Mouse (Mus musculus) forebrain, embryonic 12.5 days (tissue): ENCODE results near the gene Hnrnph3. TPM values are rescaled to one million over a fixed set of nuclear protein-coding genes. Genes with fewer than 3 reads are reported as not detected.

Experiments
- ATAC-seq: fragments of 200-750 bp; cut with Nextera tagmentation; 2 replicates; pipeline ENCODE4 v1.8.0; 2017; ENCODE audit warnings: moderate TSS enrichment; ENCODE audit not compliant: low FRiP score
- H3K27ac ChIP-seq: fragments of 300-500 bp; sonication (generic); 2 replicates; pipeline ENCODE4 v1.5.1; 2016; ENCODE audit warnings: mild to moderate bottlenecking
- H3K27me3 ChIP-seq: fragments of 300-500 bp; sonication (generic); 2 replicates; pipeline ENCODE4 v1.6.1; 2016; ENCODE audit warnings: mild to moderate bottlenecking
- H3K36me3 ChIP-seq: fragments of 300-500 bp; sonication (generic); replicated peaks from 2 replicates; pipeline ENCODE4 v1.6.1; 2016; ENCODE audit warnings: mild to moderate bottlenecking
- H3K4me1 ChIP-seq: fragments of 300-500 bp; sonication (generic); 2 replicates; pipeline ENCODE4 v1.6.1; 2016
- H3K4me2 ChIP-seq: fragments of 300-500 bp; sonication (generic); 2 replicates; pipeline ENCODE4 v1.6.1; 2016; ENCODE audit warnings: mild to moderate bottlenecking, moderate library complexity
- H3K4me3 ChIP-seq: fragments of 300-500 bp; sonication (generic); replicated peaks from 2 replicates; pipeline ENCODE4 v1.5.1; 2016; ENCODE audit warnings: mild to moderate bottlenecking
- H3K9ac ChIP-seq: fragments of 300-500 bp; sonication (generic); 2 replicates; pipeline ENCODE4 v1.6.1; 2016; ENCODE audit warnings: mild to moderate bottlenecking
- H3K9me3 ChIP-seq: fragments of 300-500 bp; sonication (generic); 2 replicates; pipeline ENCODE4 v1.6.1; 2016
- WGBS: fragments of 180-500 bp; shearing (Covaris S2); methylation state at CpG from one replicate; pipeline ENCODE4 v1.1.7; 2016; 5-methylcytosine and 5-hydroxymethylcytosine counted together
- polyA plus RNA-seq: library from polyadenylated mRNA; unstranded; fragments of >200 nt; fragmentation: Nextera tagmentation; extraction: Ambion mirVana; gene quantifications from 2 replicates; pipeline ENCODE4 v1.2.1, GENCODE M21; 2016

Hnrnph3 gene
- polyA plus RNA-seq, 1 experiment from 2014 or later: 265 TPM

DNA sequence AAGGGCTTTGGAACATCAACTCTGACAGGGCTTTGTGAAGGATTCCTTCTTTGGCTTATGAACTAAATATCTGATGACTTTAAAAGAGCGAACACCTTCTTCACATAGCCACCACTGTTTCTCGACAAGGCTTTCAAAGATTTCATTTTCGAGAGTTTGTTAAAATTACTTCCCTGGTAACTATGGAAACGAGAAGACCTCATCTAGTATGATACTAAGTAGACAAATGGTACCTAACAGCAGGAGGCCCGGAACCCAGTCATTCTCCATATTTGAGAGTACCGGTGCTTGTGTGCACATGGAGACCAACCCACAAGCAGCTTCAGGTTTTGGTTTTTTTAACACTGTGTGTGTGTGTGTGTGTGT lies 2.8 kb upstream of the Hnrnph3 start:
- Histone ChIP-seq H3K4me2 (peak overlapping the region; percentile 44), H3K27ac (peak overlapping the region; percentile 100), H3K36me3 (no peaks in the 10 kb centered on the region), H3K4me3 (peak overlapping the region; percentile 10; the same call in 1 of the 2 replicates), H3K9ac (peak overlapping the region; percentile 38), H3K9me3 (no peaks in the 10 kb centered on the region), H3K4me1 (peaks cover 37% of the 10 kb centered on the region), H3K27me3 (no peaks in the 10 kb centered on the region)
- 25% methylated on average over 6 of the region's 6 CpGs for WGBS
- ATAC-seq: no peak

DNA sequence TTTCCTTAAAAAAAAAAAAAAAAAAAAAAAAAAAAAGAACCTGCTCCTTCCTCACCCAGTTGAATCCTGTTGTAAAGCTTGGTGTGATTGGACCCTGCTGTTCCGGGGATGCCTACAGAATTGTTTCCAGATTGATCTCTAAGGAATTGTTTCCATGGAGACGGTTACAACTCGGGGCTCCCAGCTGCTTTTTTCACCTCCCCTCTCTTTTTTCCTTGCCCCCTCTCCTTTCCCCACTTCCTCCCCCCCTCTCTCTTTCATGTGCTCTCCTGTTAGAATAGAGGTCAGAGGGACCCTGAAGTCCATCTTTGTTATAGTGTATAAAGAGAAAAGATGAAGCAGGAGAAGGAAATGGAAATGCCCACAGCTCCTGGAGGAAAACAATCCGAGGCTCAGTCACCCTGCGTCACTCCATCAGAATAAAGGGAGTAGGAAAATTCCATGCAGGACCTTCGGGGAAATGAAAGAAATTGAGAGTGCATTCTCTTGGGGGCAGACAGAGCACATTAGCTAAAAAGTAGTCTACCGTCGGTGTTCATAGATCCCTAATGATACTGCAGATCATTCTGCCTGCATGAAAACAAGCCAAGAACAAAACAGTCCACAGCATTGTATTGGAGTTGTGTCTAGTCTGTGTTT lies 2.3 kb upstream of the Hnrnph3 start:
- ATAC-seq: peak; percentile 12; the same call in 1 of the 2 replicates
- Histone ChIP-seq H3K4me2 (peak overlapping the region; percentile 44), H3K4me1 (peaks cover 42% of the 10 kb centered on the region), H3K36me3 (no peaks in the 10 kb centered on the region), H3K9ac (peak overlapping the region; percentile 38), H3K9me3 (no peaks in the 10 kb centered on the region), H3K27me3 (no peaks in the 10 kb centered on the region), H3K4me3 (peak overlapping the region; percentile 10; the same call in 1 of the 2 replicates), H3K27ac (peak overlapping the region; percentile 100)
- WGBS: 6% methylated on average over 8 of the region's 8 CpGs

DNA sequence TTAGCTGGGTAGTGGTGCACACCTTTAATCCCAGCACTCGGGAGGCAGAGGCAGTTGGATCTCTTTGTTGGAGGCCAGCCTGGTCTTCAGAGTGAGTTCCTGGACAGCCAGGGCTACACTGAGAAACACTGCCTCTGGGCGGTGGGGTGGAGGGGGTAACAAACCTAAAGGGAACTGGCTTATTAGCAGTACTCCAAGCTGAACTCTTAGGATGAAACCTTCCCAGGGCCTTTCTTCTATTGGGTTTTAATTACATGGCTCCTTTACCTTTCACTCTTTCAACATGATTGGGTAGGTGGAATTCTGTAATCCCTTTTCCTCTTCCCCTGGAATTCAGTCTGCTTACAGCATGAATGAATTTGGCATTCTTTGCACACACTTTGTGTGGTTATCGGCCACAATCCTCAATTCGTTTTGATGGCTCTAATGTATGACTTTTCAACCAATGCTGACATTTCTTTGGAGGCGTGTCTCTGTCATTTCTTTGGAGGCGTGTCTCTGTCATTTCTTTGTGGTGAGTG lies 1.5 kb upstream of the Hnrnph3 start:
- Histone ChIP-seq H3K4me3 (peak overlapping the region; percentile 90), H3K27ac (peak overlapping the region; percentile 100), H3K9me3 (no peaks in the 10 kb centered on the region), H3K36me3 (no peaks in the 10 kb centered on the region), H3K4me2 (peak overlapping the region; percentile 69), H3K4me1 (peaks cover 50% of the 10 kb centered on the region), H3K27me3 (no peaks in the 10 kb centered on the region), H3K9ac (0 out of 2 replicates have a peak overlapping the region, but pooled peaks have one; percentile 9)
- 7% methylated on average over 6 of the region's 6 CpGs for WGBS
- no peak for ATAC-seq

DNA sequence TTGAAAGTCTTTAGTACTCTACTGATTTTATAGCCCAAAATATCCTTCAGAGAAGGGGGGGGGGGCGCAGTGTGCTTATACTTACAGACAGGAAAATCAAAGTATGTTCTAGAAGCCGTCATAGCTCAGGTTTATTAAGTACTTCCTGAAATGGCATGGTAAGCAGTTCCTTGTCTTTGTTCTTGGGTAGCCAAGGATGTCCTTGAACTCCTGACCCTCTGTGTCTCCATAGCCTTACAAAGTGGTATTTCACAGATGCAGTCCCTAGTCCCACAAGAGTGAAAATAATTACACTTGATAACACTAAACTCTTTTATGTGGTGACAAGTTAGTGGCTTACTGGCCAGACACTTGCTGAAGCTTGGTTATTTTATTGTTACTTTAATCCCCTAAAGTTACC lies 999 bp upstream of the Hnrnph3 start:
- peak overlapping the region; percentile 90 for H3K4me3 ChIP-seq
- peak overlapping the region; percentile 69 for H3K4me2 ChIP-seq
- WGBS: 5% methylated on average over 2 of the region's 2 CpGs
- H3K9ac ChIP-seq: peak overlapping the region; percentile 99
- H3K27me3 ChIP-seq: no peaks in the 10 kb centered on the region
- H3K36me3 ChIP-seq: no peaks in the 10 kb centered on the region
- H3K4me1 ChIP-seq: peaks cover 55% of the 10 kb centered on the region
- no peaks in the 10 kb centered on the region for H3K9me3 ChIP-seq
- peak overlapping the region; percentile 100 for H3K27ac ChIP-seq
- ATAC-seq: no peak

DNA sequence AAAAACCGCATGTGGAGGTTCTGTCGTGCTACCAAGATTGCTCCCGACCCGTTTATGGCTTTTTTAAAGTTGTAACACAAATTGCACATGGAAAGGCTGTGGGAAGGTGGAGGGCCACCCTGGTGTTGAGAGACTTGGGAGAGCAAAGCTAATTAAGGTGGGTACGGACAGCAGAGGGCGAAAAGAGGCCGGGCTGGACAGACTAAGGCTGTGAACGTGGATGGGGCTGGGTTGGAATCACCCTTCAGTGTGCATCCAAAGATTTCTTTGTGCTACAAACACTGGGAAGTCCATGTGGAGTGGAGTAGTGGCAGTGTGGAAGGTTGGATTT lies 528 bp upstream of the Hnrnph3 start:
- no peaks in the 10 kb centered on the region for H3K9me3 ChIP-seq
- no peaks in the 10 kb centered on the region for H3K36me3 ChIP-seq
- peak overlapping the region; percentile 69 for H3K4me2 ChIP-seq
- peak overlapping the region; percentile 90 for H3K4me3 ChIP-seq
- H3K9ac ChIP-seq: peak overlapping the region; percentile 99
- H3K27ac ChIP-seq: peak overlapping the region; percentile 100
- under 1% methylated on average over 8 of the region's 8 CpGs for WGBS
- no peaks in the 10 kb centered on the region for H3K27me3 ChIP-seq
- ATAC-seq: peak; percentile 21; the same call in 1 of the 2 replicates
- peaks cover 55% of the 10 kb centered on the region for H3K4me1 ChIP-seq

DNA sequence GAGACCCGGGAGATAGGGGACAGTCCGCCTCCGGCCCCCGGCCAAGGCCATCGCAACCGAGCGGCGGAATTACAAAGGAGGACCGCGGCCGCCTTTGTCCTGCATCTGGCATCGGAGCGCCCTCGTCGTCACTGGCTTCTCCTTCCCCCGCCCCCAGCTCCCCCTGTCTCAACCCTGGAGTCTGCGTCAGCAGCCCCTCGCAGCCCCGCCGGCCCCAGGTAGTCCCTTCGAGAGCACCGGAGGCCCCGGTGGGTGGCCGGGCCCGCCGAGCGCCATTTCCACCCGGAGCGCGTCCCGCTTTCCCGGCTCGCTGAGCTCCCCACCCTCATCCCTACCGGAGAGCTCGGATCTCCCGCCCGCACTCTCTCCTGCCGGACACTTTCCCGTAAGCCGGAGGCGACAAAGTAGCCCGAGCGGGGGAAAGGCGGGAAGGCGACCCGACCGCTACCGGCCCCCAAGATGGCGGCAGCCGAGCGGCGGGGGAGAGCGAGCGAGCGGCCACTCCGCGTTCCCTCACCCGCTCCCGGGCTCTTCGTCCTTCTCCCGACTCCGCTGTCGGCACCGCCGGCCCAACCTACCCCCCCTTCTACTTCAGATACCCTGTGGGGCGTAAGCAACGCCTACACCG lies 782 bp downstream of the Hnrnph3 start:
- Histone ChIP-seq H3K4me1 (peaks cover 56% of the 10 kb centered on the region), H3K9ac (peak overlapping the region; percentile 99), H3K9me3 (no peaks in the 10 kb centered on the region), H3K27ac (peak overlapping the region; percentile 100), H3K4me2 (peak overlapping the region; percentile 69), H3K36me3 (peaks cover 2% of the 10 kb centered on the region; the same call in 1 of the 2 replicates), H3K4me3 (peak overlapping the region; percentile 90), H3K27me3 (no peaks in the 10 kb centered on the region)
- peak; percentile 40 for ATAC-seq
- under 1% methylated on average over 67 of the region's 68 CpGs for WGBS

DNA sequence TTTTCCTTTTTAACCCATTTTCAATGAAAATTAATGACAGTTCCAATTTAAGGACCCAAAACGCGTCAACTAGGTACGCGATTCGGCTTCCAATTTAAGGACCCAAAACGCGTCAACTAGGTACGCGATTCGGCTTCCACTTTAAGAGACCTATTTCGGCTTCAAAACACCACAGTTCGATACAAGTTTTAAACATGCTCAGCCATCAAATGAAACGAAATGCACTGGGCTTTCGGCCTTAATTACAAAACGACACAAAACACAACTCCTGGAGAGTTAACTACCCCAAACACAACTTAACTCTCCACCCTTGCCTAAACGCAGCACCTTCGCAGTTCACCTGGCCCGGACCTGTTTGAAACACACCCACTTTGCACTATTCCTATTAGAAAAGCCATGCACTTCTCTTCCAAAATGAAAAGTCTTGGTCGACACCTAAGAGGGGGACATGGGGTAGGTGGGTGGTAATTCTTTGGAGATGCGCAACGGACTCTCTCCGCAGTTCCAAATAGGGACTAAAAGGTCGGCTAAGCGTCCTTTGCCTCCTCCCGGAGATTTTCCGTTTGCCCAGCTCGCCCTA lies 1.4 kb downstream of the Hnrnph3 start:
- WGBS: under 1% methylated on average over 27 of the region's 27 CpGs
- Histone ChIP-seq H3K4me2 (peak overlapping the region; percentile 69), H3K27ac (peak overlapping the region; percentile 100), H3K27me3 (no peaks in the 10 kb centered on the region), H3K4me1 (peaks cover 55% of the 10 kb centered on the region), H3K4me3 (peak overlapping the region; percentile 90), H3K9me3 (no peaks in the 10 kb centered on the region), H3K36me3 (peaks cover 7% of the 10 kb centered on the region), H3K9ac (peak overlapping the region; percentile 99)
- ATAC-seq: no peak

DNA sequence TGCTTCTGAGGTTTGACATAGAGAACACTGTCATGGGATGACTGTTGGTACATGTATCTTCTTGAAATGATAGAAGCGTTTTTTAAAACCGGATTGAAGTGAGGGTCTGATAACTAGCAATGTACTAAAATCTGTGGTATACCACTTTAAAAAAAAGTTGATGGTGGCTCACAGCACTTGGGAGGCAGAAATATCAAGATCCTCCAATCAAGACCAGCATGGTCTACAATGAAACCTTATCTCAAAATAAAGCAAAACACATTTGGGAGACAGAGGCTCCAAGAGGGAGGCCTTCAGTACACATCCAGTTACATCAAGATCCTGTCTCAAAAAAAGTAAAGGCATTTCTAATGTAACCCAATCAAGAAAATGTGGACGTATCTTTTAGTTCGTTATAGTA lies 2.3 kb downstream of the Hnrnph3 start:
- ATAC-seq: no peak
- Histone ChIP-seq H3K4me2 (peak overlapping the region; percentile 69), H3K9ac (peak overlapping the region; percentile 99), H3K4me1 (peaks cover 45% of the 10 kb centered on the region), H3K9me3 (no peaks in the 10 kb centered on the region), H3K27me3 (no peaks in the 10 kb centered on the region), H3K27ac (no peak overlapping the region), H3K36me3 (peaks cover 15% of the 10 kb centered on the region), H3K4me3 (peak overlapping the region; percentile 90)
- 46% methylated on average over 4 of the region's 4 CpGs for WGBS

DNA sequence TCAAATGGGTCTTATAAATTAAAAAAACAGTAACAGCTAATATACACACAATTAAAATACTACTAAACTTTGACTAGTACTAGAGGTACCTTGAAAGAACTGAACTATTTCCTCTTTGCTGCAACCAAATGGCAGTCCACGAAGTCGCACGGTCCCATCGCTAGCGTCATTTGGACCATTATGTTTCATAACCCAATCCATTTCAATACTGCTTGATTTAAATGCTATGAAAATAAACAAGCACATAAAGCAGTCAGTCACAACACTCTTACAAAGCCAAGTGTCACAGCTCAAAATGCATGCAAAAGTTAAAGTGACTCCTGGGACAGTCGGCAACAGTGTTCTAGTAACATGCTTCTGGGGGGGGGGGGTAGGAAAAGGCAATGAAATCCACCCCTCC lies 4.7 kb downstream of the Hnrnph3 start:
- H3K9ac ChIP-seq: no peak overlapping the region
- H3K4me2 ChIP-seq: 0 out of 2 replicates have a peak overlapping the region, but pooled peaks have one; percentile 6
- WGBS: 88% methylated on average over 6 of the region's 6 CpGs
- no peak overlapping the region for H3K4me3 ChIP-seq
- no peak for ATAC-seq
- H3K9me3 ChIP-seq: no peaks in the 10 kb centered on the region
- H3K27me3 ChIP-seq: no peaks in the 10 kb centered on the region
- H3K27ac ChIP-seq: no peak overlapping the region
- peaks cover 29% of the 10 kb centered on the region for H3K4me1 ChIP-seq
- peaks cover 38% of the 10 kb centered on the region for H3K36me3 ChIP-seq

DNA sequence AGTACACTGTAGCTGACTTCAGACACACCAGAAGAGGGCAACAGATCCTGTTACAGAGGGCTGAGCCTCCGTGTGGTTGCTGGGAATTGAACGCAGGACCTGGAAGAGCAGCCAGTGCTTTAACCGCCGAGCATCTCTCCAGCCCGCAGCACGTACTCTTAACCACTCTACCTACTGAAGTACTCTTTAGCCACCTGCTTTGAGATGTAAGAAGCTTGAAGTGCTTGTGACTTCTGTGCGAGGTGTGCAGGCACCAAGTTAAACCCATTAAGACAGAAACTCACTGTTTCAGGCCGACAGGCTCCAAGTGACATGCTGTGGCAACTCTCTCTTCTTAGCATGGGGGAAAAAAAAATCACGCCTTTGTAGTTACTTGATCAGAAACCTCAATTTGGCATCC lies 9.8 kb downstream of the Hnrnph3 start:
- Histone ChIP-seq H3K4me3 (no peak overlapping the region), H3K4me2 (no peak overlapping the region), H3K27ac (no peak overlapping the region), H3K27me3 (no peaks in the 10 kb centered on the region), H3K36me3 (peaks cover 82% of the 10 kb centered on the region), H3K9me3 (no peaks in the 10 kb centered on the region), H3K4me1 (peaks cover 5% of the 10 kb centered on the region; the same call in 1 of the 2 replicates), H3K9ac (no peak overlapping the region)
- no peak for ATAC-seq
- 87% methylated on average over 9 of the region's 9 CpGs for WGBS

DNA sequence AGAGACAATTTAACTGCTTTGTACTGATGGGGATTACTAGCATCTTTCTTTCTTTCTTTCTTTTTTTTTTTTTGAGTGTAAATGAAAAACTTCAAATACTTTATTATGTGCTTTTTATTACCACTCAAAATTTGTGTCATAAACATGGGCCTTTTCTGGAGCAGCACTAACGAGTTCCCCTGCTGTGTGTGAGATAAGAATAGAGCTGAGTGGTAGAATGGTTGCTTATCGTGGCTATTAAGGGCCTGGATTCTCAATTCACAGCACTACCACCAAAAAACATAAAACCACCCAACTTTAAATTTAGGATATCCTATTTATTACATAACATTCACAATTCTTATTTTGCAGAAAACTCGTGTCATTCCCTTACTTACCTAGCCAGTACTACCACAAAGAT lies 10.5 kb downstream of the Hnrnph3 start:
- Histone ChIP-seq H3K4me2 (no peak overlapping the region), H3K4me3 (no peak overlapping the region), H3K27ac (no peak overlapping the region), H3K27me3 (no peaks in the 10 kb centered on the region), H3K36me3 (peaks cover 84% of the 10 kb centered on the region), H3K9me3 (no peaks in the 10 kb centered on the region), H3K4me1 (no peaks in the 10 kb centered on the region), H3K9ac (no peak overlapping the region)
- WGBS: 61% methylated on average over 3 of the region's 3 CpGs
- ATAC-seq: no peak

DNA sequence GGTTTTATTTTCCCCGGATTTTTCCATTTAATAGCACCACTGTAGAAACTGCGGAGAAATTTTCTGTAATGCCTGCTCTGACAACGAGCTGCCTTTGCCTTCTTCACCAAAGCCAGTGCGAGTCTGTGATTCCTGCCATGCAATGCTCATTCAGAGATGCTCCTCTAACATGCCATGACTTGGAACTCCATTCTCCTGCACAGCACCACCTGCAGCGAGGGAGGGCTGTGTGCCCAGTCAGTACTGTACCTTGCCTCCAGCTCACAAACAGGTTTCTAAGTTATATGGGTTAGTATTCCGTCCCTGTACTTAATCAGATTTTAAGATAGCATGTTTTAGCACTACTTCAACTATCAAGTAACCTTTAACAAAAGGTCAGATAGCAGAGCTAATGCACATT lies 12.5 kb downstream of the Hnrnph3 start:
- Histone ChIP-seq H3K4me3 (no peak overlapping the region), H3K4me1 (no peaks in the 10 kb centered on the region), H3K9me3 (no peaks in the 10 kb centered on the region), H3K27ac (no peak overlapping the region), H3K36me3 (peaks cover 88% of the 10 kb centered on the region), H3K27me3 (no peaks in the 10 kb centered on the region), H3K4me2 (no peak overlapping the region), H3K9ac (no peak overlapping the region)
- WGBS: 88% methylated on average over 6 of the region's 6 CpGs
- ATAC-seq: no peak
